Mouse (Mus musculus): ENCODE results near the gene Kcnk4. TPM values are rescaled to one million over a fixed set of nuclear protein-coding genes. Genes with fewer than 3 reads are reported as not detected.
"Not testable (repeated sequence)": the region's sequence is repeated elsewhere in the genome, so short reads cannot be mapped to it uniquely, and the experiment has no call there.

The Kcnk4 gene
- total RNA-seq, 2 experiments from 2014 or later: not detected

- ATAC-seq (replicated peaks; ENCODE audit: poor library complexity): no peak
Observed at GRCm38 (mm10) chr19:6899641-6900040, 34.7 kb downstream of the Kcnk4 start.

- ATAC-seq (replicated peaks; ENCODE audit: poor library complexity): not testable (repeated sequence)
Observed at GRCm38 (mm10) chr19:6895608-6896305, 38.6 kb downstream of the Kcnk4 start.

- no peak for ATAC-seq (replicated peaks; ENCODE audit: poor library complexity)
Observed at GRCm38 (mm10) chr19:6893731-6894451, 40.4 kb downstream of the Kcnk4 start.

GRCm38 (mm10) chr19:6892512-6892911 is 41.8 kb downstream of the Kcnk4 start:
- ATAC-seq (replicated peaks; ENCODE audit: poor library complexity): no peak

GRCm38 (mm10) chr19:6877965-6878364 is 56.4 kb downstream of the Kcnk4 start:
- no peak for ATAC-seq (replicated peaks; ENCODE audit: poor library complexity)

GRCm38 (mm10) chr19:6876799-6877198 is 57.5 kb downstream of the Kcnk4 start:
- ATAC-seq (replicated peaks; ENCODE audit: poor library complexity): no peak

GRCm38 (mm10) chr19:6875834-6876233 is 58.5 kb downstream of the Kcnk4 start:
- ATAC-seq (replicated peaks; ENCODE audit: poor library complexity): no peak

- ATAC-seq (replicated peaks; ENCODE audit: poor library complexity): no peak
Observed at GRCm38 (mm10) chr19:6874257-6874656, 60.1 kb downstream of the Kcnk4 start.

Other genes starting within 250 kb of the Kcnk4 start
- 1.0 and 4.1 TPM in 2 replicates for gene Rps6ka4, start 93.9 kb downstream of the Kcnk4 start, total RNA-seq (2015)
- gene Rps6ka4, start 93.9 kb downstream of the Kcnk4 start, total RNA-seq (2017): 3.8 and 4.3 TPM in 2 replicates
- gene Ccdc88b, start 76.3 kb downstream of the Kcnk4 start, total RNA-seq (2015): 6.9 and 7.6 TPM in 2 replicates
- 48.6 and 53.0 TPM in 2 replicates for gene Ccdc88b, start 76.3 kb downstream of the Kcnk4 start, total RNA-seq (2017)
- 149 and 168 TPM in 2 replicates for gene Trmt112, start 24.8 kb downstream of the Kcnk4 start, total RNA-seq (2015)
- 229 and 256 TPM in 2 replicates for gene Trmt112, start 24.8 kb downstream of the Kcnk4 start, total RNA-seq (2017)
- gene Prdx5, start 24.4 kb downstream of the Kcnk4 start, total RNA-seq (2015): 310 and 346 TPM in 2 replicates
- gene Prdx5, start 24.4 kb downstream of the Kcnk4 start, total RNA-seq (2017): 546 and 620 TPM in 2 replicates
- 8.5 and 10.2 TPM in 2 replicates for gene Esrra, start 12.7 kb downstream of the Kcnk4 start, total RNA-seq (2015)
- gene Esrra, start 12.7 kb downstream of the Kcnk4 start, total RNA-seq (2017): 23.9 and 27.5 TPM in 2 replicates
- gene Catsperz, start 9.1 kb downstream of the Kcnk4 start, total RNA-seq (2015): 1.3 and 2.1 TPM in 2 replicates
- gene Catsperz, start 9.1 kb downstream of the Kcnk4 start, total RNA-seq (2017): 0.67 and 0.98 TPM in 2 replicates
- gene Bad, start 7.3 kb upstream of the Kcnk4 start, total RNA-seq (2015): 13.4 and 14.1 TPM in 2 replicates
- gene Bad, start 7.3 kb upstream of the Kcnk4 start, total RNA-seq (2017): 43.1 and 56.3 TPM in 2 replicates
- gene Gpr137, start 8.0 kb upstream of the Kcnk4 start, total RNA-seq (2015): 9.4 and 13.1 TPM in 2 replicates
- 14.0 and 20.3 TPM in 2 replicates for gene Gpr137, start 8.0 kb upstream of the Kcnk4 start, total RNA-seq (2017)
- 190 and 236 TPM in 2 replicates for gene Ppp1r14b, start 40.5 kb upstream of the Kcnk4 start, total RNA-seq (2015)
- 131 and 141 TPM in 2 replicates for gene Ppp1r14b, start 40.5 kb upstream of the Kcnk4 start, total RNA-seq (2017)
- gene Plcb3, start 42.0 kb upstream of the Kcnk4 start, total RNA-seq (2015): 5.0 and 6.8 TPM in 2 replicates
- gene Plcb3, start 42.0 kb upstream of the Kcnk4 start, total RNA-seq (2017): 7.3 and 7.6 TPM in 2 replicates
- 123 and 129 TPM in 2 replicates for gene Fkbp2, start 46.0 kb upstream of the Kcnk4 start, total RNA-seq (2015)
- gene Fkbp2, start 46.0 kb upstream of the Kcnk4 start, total RNA-seq (2017): 176 and 181 TPM in 2 replicates
- 30.4 and 33.1 TPM in 2 replicates for gene Vegfb, start 53.1 kb upstream of the Kcnk4 start, total RNA-seq (2015)
- 11.6 and 13.6 TPM in 2 replicates for gene Vegfb, start 53.1 kb upstream of the Kcnk4 start, total RNA-seq (2017)
- 10.2 and 11.5 TPM in 2 replicates for gene Dnajc4, start 58.1 kb upstream of the Kcnk4 start, total RNA-seq (2015)
- 8.6 and 17.8 TPM in 2 replicates for gene Dnajc4, start 58.1 kb upstream of the Kcnk4 start, total RNA-seq (2017)
- gene Nudt22, start 61.6 kb upstream of the Kcnk4 start, total RNA-seq (2015): 10.6 and 18.9 TPM in 2 replicates
- 7.7 and 13.3 TPM in 2 replicates for gene Nudt22, start 61.6 kb upstream of the Kcnk4 start, total RNA-seq (2017)
- gene Trpt1, start 61.6 kb upstream of the Kcnk4 start, total RNA-seq (2015): 1.4 and 2.2 TPM in 2 replicates
- gene Trpt1, start 61.6 kb upstream of the Kcnk4 start, total RNA-seq (2017): 0.08 and 0.81 TPM in 2 replicates
- 63.8 and 78.7 TPM in 2 replicates for gene Fermt3, start 85.0 kb upstream of the Kcnk4 start, total RNA-seq (2015)
- gene Fermt3, start 85.0 kb upstream of the Kcnk4 start, total RNA-seq (2017): 216 and 225 TPM in 2 replicates
- 197 and 204 TPM in 2 replicates for gene Stip1, start 105.5 kb upstream of the Kcnk4 start, total RNA-seq (2015)
- 244 and 250 TPM in 2 replicates for gene Stip1, start 105.5 kb upstream of the Kcnk4 start, total RNA-seq (2017)
- 12.7 and 17.6 TPM in 2 replicates for gene Macrod1, start 122.3 kb upstream of the Kcnk4 start, total RNA-seq (2015)
- gene Macrod1, start 122.3 kb upstream of the Kcnk4 start, total RNA-seq (2017): 0.68 and 3.7 TPM in 2 replicates
- gene Flrt1, start 171.2 kb upstream of the Kcnk4 start, total RNA-seq (2015): not detected in 2 replicates
- gene Flrt1, start 171.2 kb upstream of the Kcnk4 start, total RNA-seq (2017): not detected in 2 replicates

All from megakaryocyte progenitor cell, adult 5-6 weeks (primary cell).